Mouse (Mus musculus) liver, postnatal 0 days (tissue): Measurements from ENCODE around the gene Pcgf1.

Experiments
- CTCF ChIP-seq: sonication (generic); IDR thresholded peaks from 2 replicates; pipeline ENCODE4 v1.5.1; 2016; ENCODE audit warnings: antibody characterized with exemption, low read depth
- EP300 ChIP-seq: IDR thresholded peaks from 2 replicates; pipeline ENCODE4 v1.6.1; 2016; ENCODE audit warnings: antibody characterized with exemption, low read depth, mild to moderate bottlenecking

- TF ChIP-seq CTCF (no peak), EP300 (no peak)
Measured at GRCm38 (mm10) chr6:83115682-83116372, 38.2 kb downstream of the Pcgf1 start.
